Mouse (Mus musculus) ES-E14 (cell line): ENCODE results near the gene Ntrk3. TPM values are rescaled to one million over a fixed set of nuclear protein-coding genes. Genes with fewer than 3 reads are reported as not detected.

Experiments
- DNase-seq: peaks from one replicate; pipeline ENCODE4 v3.0.0-alpha.2; 2013; ENCODE audit warnings: low read depth, low spot score
- H3K27ac ChIP-seq: 2 replicates; pipeline ENCODE4 v1.5.1; 2012; ENCODE audit warnings: low read depth, mild to moderate bottlenecking, low read length, moderate library complexity, mixed read lengths; ENCODE audit not compliant: poor library complexity, insufficient read depth, severe bottlenecking
- H3K36me3 ChIP-seq: 2 replicates; pipeline ENCODE4 v1.6.1; 2012; ENCODE audit warnings: mild to moderate bottlenecking, low read length, moderate library complexity, mixed read lengths; ENCODE audit not compliant: control insufficient read depth, poor library complexity, insufficient read depth, severe bottlenecking
- H3K4me1 ChIP-seq, 2 experiments: fragments of 150-350 bp in 1 of 2; sonication (generic) in 1 of 2; 2 replicates each; pipeline ENCODE4 v1.6.1; 2012; ENCODE audit warnings: low read length in 2 of 2, mild to moderate bottlenecking in 1 of 2, mixed read lengths in 1 of 2; ENCODE audit not compliant: control insufficient read depth in 2 of 2, insufficient read depth in 2 of 2, poor library complexity in 1 of 2
- H3K4me3 ChIP-seq, 2 experiments: fragments of 150-350 bp in 1 of 2; sonication (generic) in 1 of 2; 2 replicates each; pipeline ENCODE4 v1.5.1; 2012; ENCODE audit warnings: low read length in 2 of 2, low read depth in 1 of 2, mild to moderate bottlenecking in 1 of 2, mixed read lengths in 1 of 2; ENCODE audit not compliant: insufficient read depth in 1 of 2, poor library complexity in 1 of 2, severe bottlenecking in 1 of 2
- H3K9ac ChIP-seq: 2 replicates; pipeline ENCODE4 v1.6.1; 2012; ENCODE audit warnings: low read depth, mild to moderate bottlenecking, low read length, mixed read lengths; ENCODE audit not compliant: poor library complexity, insufficient read depth, severe bottlenecking
- H3K9me3 ChIP-seq: fragments of 150-350 bp; sonication (generic); 2 replicates; pipeline ENCODE4 v1.6.1; 2012; ENCODE audit warnings: low read depth, mild to moderate bottlenecking, low read length; ENCODE audit not compliant: control insufficient read depth, insufficient read depth
- CHD2 ChIP-seq: IDR thresholded peaks from 2 replicates; pipeline ENCODE4 v1.6.1; 2014; ENCODE audit warnings: mild to moderate bottlenecking, low read depth, low read length, inconsistent platforms
- HCFC1 ChIP-seq: IDR thresholded peaks from 2 replicates; pipeline ENCODE4 v1.6.1; 2012; ENCODE audit warnings: low read length, inconsistent platforms, borderline replicate concordance; ENCODE audit not compliant: insufficient read depth
- MAFK ChIP-seq: IDR thresholded peaks from 2 replicates; pipeline ENCODE4 v1.6.1; 2014; ENCODE audit warnings: mild to moderate bottlenecking, low read depth, low read length, inconsistent platforms; ENCODE audit not compliant: insufficient read depth
- ZC3H11A ChIP-seq: IDR thresholded peaks from 2 replicates; pipeline ENCODE4 v1.6.1; 2012; ENCODE audit warnings: low read depth, mild to moderate bottlenecking, inconsistent platforms, low read length, borderline replicate concordance
- ZNF384 ChIP-seq: IDR thresholded peaks from 2 replicates; pipeline ENCODE4 v1.6.1; 2012; ENCODE audit warnings: low read depth, low read length, inconsistent platforms
- in situ Hi-C, 2 experiments: fragments of 600-800 bp; cut with MboI; formaldehyde crosslinking; loops; one replicate each; pipeline ENCODE4 v1.15.1; 2025; ENCODE audit warnings: low sequenced_read_pairs in 2 of 2, inconsistent platforms in 1 of 2; ENCODE audit not compliant: unreplicated experiment in 2 of 2
- total RNA-seq: library from RNA; depleted of rRNA; stranded (reverse); fragments of 300-350 nt; gene quantifications from 2 replicates; pipeline ENCODE4 v1.2.3, GENCODE M21; 2012

Ntrk3 gene
- total RNA-seq, 1 experiment = 0.40 TPM

DNA sequence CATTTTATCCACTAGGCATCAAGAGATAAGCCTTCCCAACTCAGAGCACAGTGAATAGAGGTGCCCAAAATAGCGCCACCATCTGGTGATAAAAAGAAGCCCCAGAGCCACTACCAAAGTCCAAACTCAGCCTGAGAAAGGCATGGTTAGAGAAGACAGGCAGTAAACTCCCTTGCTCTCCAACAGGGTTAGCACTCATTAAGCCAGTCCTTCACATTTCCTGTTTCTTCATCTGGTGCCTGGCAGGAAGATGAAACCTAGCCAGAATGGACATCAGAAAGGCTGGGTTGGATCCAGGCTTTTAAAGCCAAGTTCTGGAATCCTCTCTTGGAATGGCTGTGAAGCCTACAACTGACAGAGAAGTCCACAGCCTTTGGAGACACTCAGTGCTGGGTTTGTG is 355.7 kb downstream of the Ntrk3 start:
- Histone ChIP-seq H3K27ac (no peak overlapping the region), H3K36me3 (no peaks in the 10 kb centered on the region), H3K4me1 (no peaks in the 10 kb centered on the region), H3K9ac (no peak overlapping the region), H3K4me3 (no peak overlapping the region), H3K9me3 (no peaks in the 10 kb centered on the region)
- no peak for DNase-seq
- in situ Hi-C loops = no loop called here
- no peak for TF ChIP-seq ZNF384
- no peak for TF ChIP-seq MAFK
- no peak for TF ChIP-seq HCFC1
- TF ChIP-seq CHD2 = no peak
- TF ChIP-seq ZC3H11A = no peak

DNA sequence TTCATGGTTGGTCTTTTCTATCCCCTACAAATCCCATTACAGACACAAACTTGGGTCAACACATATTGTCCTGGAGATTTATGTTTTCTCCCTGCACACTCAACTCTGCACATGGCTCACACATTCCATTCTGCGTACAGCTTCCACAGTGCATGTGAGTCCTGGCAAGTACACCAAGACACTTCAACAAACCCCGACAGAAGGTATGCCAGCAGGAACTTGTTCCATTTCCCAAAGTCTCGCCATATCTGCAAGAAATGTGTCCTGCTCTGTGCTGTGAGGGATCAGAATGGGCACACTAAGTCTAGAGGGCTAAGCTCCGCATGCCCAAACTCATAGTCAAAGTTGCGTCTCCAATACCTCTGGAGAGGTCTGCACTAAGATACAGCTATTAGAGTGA is 358.0 kb downstream of the Ntrk3 start:
- TF ChIP-seq MAFK = no peak
- DNase-seq = no peak
- no peak overlapping the region for H3K9ac ChIP-seq
- no peaks in the 10 kb centered on the region for H3K36me3 ChIP-seq
- H3K4me1 ChIP-seq = no peaks in the 10 kb centered on the region
- H3K27ac ChIP-seq = no peak overlapping the region
- H3K9me3 ChIP-seq = no peaks in the 10 kb centered on the region
- no peak overlapping the region for H3K4me3 ChIP-seq
- in situ Hi-C loops = no loop called here

DNA sequence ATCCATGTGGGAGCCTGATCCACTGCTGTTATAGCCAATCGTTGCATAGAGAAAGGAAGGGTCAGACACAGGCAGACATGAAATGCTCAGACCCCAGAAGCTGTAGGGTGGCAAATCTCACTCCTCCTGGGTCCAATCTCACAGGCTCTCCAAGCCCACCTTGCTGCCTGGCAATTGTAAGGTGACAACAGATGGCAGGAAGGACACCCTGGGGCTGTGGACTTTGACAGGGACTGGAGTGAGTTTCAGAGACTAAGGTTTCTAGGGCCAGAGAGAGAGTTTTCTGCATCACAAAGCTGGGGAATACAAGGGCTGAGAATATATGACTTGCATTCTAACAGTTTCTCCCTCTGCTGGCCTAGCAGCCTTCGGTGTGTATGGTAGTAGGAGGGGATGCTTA is 359.5 kb downstream of the Ntrk3 start:
- in situ Hi-C loops = no loop called here
- Histone ChIP-seq H3K27ac (no peak overlapping the region), H3K4me1 (no peaks in the 10 kb centered on the region), H3K36me3 (no peaks in the 10 kb centered on the region), H3K9me3 (no peaks in the 10 kb centered on the region), H3K4me3 (no peak overlapping the region), H3K9ac (no peak overlapping the region)
- no peak for DNase-seq
- TF ChIP-seq ZC3H11A (no peak), CHD2 (no peak), HCFC1 (no peak), MAFK (no peak), ZNF384 (no peak)

DNA sequence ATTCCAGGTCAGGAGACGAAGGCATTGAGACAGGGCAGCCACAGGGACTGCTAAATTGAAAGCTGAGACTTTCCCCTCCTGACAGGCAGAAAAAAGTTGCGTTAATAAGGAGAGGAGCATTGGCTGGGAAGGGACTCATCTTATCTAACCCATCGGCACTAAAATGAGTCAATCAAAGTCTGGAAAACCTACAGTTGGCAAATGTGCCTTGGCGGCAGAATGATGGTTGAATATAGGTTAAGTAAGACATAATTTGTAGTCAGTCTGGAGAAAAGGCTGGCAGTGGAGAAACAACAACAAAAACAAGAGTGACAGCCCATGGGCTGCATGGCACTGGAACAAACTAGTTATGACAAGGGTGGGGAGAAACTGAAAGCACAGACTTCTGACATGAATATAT is 360.9 kb downstream of the Ntrk3 start:
- Histone ChIP-seq H3K4me1 (no peaks in the 10 kb centered on the region), H3K4me3 (no peak overlapping the region), H3K27ac (no peak overlapping the region), H3K36me3 (no peaks in the 10 kb centered on the region), H3K9me3 (no peaks in the 10 kb centered on the region), H3K9ac (no peak overlapping the region)
- in situ Hi-C loops = no loop called here
- TF ChIP-seq HCFC1 (no peak), ZNF384 (no peak), ZC3H11A (no peak), MAFK (no peak), CHD2 (no peak)
- DNase-seq = no peak
